Mouse (Mus musculus) brain, embryonic 14.5 days (tissue): ENCODE measurements at regions not wholly inside any gene's neighbourhood (a gene's known extent, or its start where the extent isn't known, plus 50 kb on each side); places are given as distances from the start of the nearest gene placed in this dataset.

Experiments used
- CTCF ChIP-seq: fragments of 200-500 bp; IDR thresholded peaks from 2 replicates; pipeline ENCODE4 v1.5.1; 2012; ENCODE audit warnings: inconsistent platforms, mild to moderate bottlenecking, moderate library complexity, borderline replicate concordance; ENCODE audit not compliant: insufficient read depth, insufficient read length; ENCODE audit errors: extremely low read depth
- POLR2A ChIP-seq: fragments of 200-500 bp; IDR thresholded peaks from 2 replicates; pipeline ENCODE4 v1.6.1; 2012; ENCODE audit warnings: mild to moderate bottlenecking, inconsistent platforms, borderline replicate concordance; ENCODE audit not compliant: poor library complexity, insufficient read depth, insufficient read length, severe bottlenecking; ENCODE audit errors: extremely low read depth

GRCm38 (mm10) chr9:41913911-41914310, 210.2 kb downstream of the Sorl1 start:
- TF ChIP-seq CTCF: no peak
- no peak for TF ChIP-seq POLR2A
